Mouse (Mus musculus): ENCODE data around the gene Pard6a.

DNA sequence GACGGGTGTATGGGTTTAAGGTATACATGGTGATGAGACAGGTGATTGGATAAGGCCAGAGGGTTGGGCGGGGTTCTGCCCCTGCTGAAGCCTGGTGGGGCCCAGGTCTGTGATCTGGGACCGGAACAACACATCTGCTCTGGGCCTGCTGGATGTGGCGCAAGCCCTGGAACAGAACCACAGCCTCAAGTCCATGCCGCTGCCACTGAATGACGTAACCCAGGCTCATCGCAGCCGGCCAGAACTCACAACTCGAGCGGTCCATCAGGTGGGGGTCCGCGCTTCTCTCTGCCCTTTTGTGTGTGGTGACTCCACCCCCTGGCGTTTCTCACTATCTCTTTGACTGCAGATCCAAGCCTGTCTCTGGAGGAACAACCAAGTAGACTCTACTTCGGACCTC is 10.0 kb upstream of the Pard6a start:
- TF ChIP-seq POLR2A (IDR thresholded peaks at IDR 0.05; ENCODE audit: low read depth, low read length) (no peak), CTCF (conservative IDR thresholded peaks at IDR 0.05; ENCODE audit: insufficient read depth, insufficient read length, low read depth, low read length) (no peak)
